Mouse (Mus musculus): ENCODE measurements around the gene Olfr1170.

The Olfr1170 gene

DNA sequence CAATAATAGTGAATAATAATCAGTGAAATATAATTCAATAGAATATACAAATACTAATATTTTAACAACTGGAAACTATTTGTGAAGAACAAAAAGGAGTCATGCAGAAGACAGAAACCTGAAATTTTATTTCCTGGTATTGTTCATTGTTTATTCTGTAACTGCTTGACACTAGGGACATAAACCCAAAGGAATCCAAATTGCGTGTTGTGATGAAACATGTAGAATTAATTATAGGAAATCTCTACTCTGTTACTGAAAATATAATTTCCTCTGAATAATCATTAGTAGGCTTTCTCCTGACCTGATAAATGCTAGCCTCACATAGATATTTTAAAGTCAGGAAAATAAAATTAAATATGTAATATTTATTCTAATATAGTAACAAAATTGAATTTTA is at the start of gene Olfr1170:
TSS of gene Olfr1170 (minus strand) at position 101 of the 400 bp plus-strand sequence.
- in situ Hi-C loops (cut with MboI): no loop called here

GRCm38 (mm10) chr2:88220784-88221183 is 7.3 kb downstream of the Olfr1170 start:
- in situ Hi-C loops (cut with MboI): no loop called here

DNA sequence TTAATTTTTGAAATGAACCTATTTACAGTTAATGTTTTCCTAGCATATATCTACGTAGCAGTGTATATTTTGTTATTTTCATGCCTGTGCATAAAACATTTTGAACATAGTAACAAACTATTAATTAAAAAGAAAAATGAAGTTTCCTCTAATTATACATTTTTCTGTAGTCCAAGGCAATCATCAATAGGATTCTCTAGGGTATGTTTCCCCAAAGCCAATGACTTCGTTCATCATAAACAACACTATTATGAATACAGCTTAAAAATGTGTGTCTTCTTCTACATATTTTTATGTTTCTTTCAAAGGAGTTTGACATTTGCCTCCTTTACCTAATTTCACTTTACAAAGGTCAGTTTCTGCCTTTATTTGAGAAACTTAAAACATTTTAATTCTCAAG is 46.6 kb downstream of the Olfr1170 start, which contains the start of gene Olfr1168:
TSS of gene Olfr1168 (plus strand) at position 301 of the 400 bp plus-strand sequence.
- in situ Hi-C loops (cut with MboI): no loop called here

Data from mature B cell (primary cell).